Mouse (Mus musculus): ENCODE measurements at regions not wholly inside any gene's neighbourhood (a gene's known extent, or its start where the extent isn't known, plus 50 kb on each side); places are given as distances from the start of the nearest gene placed in this dataset.

DNA sequence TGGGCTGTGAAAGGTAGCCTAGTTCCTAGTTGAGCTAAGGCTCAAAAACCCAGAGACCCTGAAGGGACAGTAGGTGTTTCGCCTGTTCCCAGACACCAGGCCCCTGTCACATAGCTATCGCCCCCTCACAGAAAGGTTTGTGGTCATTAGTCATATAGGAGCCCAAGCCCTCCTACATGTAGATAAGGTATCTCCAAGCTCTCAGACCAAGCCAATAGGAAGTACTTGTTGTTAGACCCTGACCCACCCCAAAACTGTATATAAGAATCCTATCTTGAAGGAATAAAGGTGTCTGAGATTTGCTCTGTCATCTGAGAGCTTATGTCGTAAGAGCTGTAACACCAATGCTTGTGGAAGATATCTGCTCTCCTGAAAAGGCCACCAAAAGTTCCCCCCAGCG is 174.8 kb downstream of the Phlda1 start:
- TF ChIP-seq CTCF (conservative IDR thresholded peaks at IDR 0.05 in 1 of 2, IDR thresholded peaks at IDR 0.05 in 1 of 2; ENCODE audit: low read depth in 2 of 2, low read length in 2 of 2) (no peak), MYC (IDR thresholded peaks at IDR 0.05; ENCODE audit: low read depth, low read length) (no peak), POLR2A (IDR thresholded peaks at IDR 0.05; ENCODE audit: low read depth, low read length) (no peak), MAFK (IDR thresholded peaks at IDR 0.05; ENCODE audit: insufficient replicate concordance, low read length) (no peak), RCOR1 (conservative IDR thresholded peaks at IDR 0.05; ENCODE audit: low read depth, low read length) (no peak), MXI1 (IDR thresholded peaks at IDR 0.05; ENCODE audit: low read depth, low read length) (no peak), ZC3H11A (IDR thresholded peaks at IDR 0.05; ENCODE audit: low read depth, low read length) (no peak), ELF1 (IDR thresholded peaks at IDR 0.05; ENCODE audit: low read depth, low read length) (no peak), NELFE (IDR thresholded peaks at IDR 0.05; ENCODE audit: low read depth, low read length) (no peak), USF2 (conservative IDR thresholded peaks at IDR 0.05; ENCODE audit: low read depth, low read length) (no peak), ZKSCAN1 (IDR thresholded peaks at IDR 0.05; ENCODE audit: borderline replicate concordance, low read depth, low read length) (no peak), EP300 (IDR thresholded peaks at IDR 0.05; ENCODE audit: low read length) (no peak)
